Mouse (Mus musculus): ENCODE data around the gene Dnmt3a. TPM values are rescaled to one million over a fixed set of nuclear protein-coding genes. Genes with fewer than 3 reads are reported as not detected.

Gene Dnmt3a
- polyA plus RNA-seq (2012), result 27.3 and 44.6 TPM in 2 replicates

DNA sequence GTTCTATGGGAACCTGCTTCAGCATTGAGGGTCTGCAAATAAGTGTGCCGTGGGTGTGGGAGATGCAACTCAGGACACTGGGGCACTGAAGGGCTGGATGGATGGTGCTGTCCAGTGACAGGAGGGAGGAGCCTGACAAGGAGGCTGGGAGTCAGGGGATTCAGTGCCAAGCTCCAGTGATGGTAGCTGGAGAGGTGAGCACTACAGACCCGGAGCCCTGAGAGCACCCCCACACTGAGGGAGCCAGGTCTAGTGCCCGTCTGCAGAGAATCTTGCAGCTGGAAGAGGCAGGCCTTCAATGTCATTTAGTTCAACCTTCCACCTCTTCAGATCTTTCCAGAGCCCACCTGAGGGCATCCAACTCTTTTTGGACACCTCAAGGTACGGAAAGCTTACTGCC, at the start of gene Dnmt3a:
Gene Dnmt3a (plus strand): TSS at position 156 of the 400 bp plus-strand sequence.

DNA sequence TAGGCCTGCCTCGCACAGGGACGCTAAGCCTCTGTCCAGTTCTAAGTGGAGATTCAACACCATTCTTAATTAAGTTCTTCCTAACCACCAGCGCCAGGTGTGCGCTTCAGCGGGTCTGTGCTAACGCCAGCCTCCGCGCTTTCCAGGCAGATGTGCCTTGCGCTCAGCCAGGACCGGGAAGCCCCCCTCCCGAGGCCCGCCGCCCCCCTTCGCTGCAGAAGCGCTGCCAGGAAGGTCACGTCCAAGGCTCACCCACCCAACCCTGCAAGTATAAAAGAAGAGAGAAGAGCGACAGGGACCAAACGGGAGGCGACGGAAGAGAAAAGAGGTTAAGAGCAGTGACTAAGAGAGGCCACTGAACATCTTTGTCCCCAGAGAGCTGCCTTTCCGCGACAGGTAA, 148.8 kb downstream of the Dnmt3a start, which contains the start of gene Pomc:
Gene Pomc (plus strand): TSS at position 301 of the 400 bp plus-strand sequence.

Other genes starting within 250 kb of the Dnmt3a start
- gene Dtnb, start 233.6 kb upstream of the Dnmt3a start, polyA plus RNA-seq (2012), result 40.4 and 56.6 TPM in 2 replicates
- gene Pomc, start 148.9 kb downstream of the Dnmt3a start, polyA plus RNA-seq (2012), result 1.8 and 2.2 TPM in 2 replicates
- gene Efr3b, start 232.9 kb downstream of the Dnmt3a start, polyA plus RNA-seq (2012), result 0.19 and 0.73 TPM in 2 replicates

All from megakaryocyte-erythroid progenitor cell, adult 5 weeks (primary cell).